Mouse (Mus musculus) megakaryocyte-erythroid progenitor cell, adult 5-6 weeks (primary cell): ENCODE data around the gene Dram1. TPM values are rescaled to one million over a fixed set of nuclear protein-coding genes. Genes with fewer than 3 reads are reported as not detected.

Experiments
- ATAC-seq: replicated peaks from 2 replicates; pipeline ENCODE4 v1.8.0; 2016; ENCODE audit warnings: mild to moderate bottlenecking, inconsistent platforms; ENCODE audit not compliant: severe bottlenecking, poor library complexity, low FRiP score, low TSS enrichment
- total RNA-seq, 2 experiments: library from RNA; stranded (forward) in 1 of 2; stranded (reverse) in 1 of 2; fragments of 200-1000, 215-1000 nt in 1 of 2; fragments of >200 nt in 1 of 2; fragmentation: Nextera tagmentation in 1 of 2; gene quantifications; 2 replicates each; pipeline ENCODE4 v1.2.3; 2014 to 2017

Gene Dram1
- not detected in 2 replicates for total RNA-seq (2014; fragmentation: Nextera tagmentation)
- 0.76 and 0.80 TPM in 2 replicates for total RNA-seq (2017)

DNA sequence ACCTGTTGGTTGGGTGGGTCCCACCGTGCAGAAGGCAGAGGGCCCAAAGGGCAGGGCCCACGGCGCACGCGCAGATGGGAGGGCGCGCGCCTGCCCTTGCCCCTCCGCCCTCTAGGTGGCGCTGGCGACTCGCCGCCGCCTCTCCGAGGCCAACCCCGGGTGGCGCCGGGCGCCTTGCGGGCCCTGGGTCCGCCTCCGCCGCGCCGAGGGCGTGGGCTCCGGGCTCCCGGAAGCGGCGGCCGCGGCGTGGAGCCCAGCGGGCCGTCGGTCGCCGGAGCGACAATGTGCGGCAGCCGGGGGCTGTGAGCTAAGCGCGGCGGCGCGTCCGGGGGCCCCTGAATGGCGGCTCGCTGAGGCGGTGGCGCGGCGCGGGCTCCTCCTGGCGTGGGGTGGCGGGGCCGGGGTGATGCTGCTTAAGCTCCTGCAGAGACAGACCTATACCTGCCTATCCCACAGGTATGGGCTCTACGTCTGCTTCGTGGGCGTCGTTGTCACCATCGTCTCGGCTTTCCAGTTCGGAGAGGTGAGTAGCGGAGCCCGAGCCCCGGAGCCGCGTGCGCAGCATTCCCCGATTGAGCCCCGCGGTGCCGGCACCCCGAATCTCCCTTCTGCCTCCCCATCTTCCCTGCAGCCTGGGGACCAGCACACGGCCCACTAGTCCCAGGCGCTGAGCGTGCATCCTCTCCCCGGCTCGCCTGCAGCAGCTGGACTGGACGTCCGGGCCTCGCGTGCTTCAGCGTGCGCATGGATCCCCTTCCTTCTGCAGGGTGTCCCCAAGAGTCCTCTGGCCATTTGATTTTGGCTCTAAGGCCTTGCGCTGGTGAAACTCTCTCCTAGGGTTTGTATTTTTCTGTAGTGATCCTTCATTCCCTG is at the start of gene Dram1, which contains the start of gene Gnptab:
Gene Dram1 (minus strand): TSS at position 68 of the 873 bp plus-strand sequence.
Gene Gnptab (plus strand): TSS at position 120 of the 873 bp plus-strand sequence.
- peak; percentile 49 for ATAC-seq

DNA sequence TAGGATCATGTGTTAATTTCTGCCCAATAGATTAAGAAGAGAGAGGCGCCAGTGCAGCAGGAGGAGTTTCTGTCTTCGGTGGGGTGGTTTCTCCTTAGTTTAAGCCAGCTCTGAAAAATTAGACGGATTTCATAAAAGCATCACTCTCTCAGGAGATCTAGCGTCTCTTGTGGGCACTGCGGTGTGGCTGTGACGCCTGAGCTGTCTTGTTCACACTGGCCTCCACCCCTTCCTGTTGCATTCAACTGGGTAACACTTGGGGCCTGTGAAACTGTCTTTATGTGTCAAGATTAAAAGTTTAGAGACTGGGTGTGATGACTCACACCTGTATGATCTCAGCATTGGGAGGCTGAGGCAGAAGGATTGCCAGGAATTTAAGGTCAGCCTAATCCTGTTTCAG is 49.1 kb upstream of the Dram1 start:
- ATAC-seq: no peak

DNA sequence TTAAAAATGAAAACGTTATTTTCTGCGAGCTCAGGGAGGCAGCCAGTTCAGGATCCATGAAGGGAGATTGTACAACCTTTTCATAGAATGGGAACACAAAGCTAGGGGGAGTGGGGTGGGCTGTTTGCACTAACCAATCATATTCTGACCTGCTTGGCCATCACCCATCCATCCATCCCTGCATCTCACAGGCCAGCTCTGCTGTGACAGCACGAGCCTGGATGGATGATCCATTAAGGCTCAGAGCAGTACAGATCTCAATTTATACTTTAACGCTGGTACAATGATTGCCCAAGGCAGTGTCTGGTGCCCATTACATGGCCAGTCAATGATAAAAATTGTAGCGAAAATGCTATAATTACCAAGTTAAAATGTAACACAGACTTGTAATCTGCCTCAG is 48.0 kb upstream of the Dram1 start:
- no peak for ATAC-seq

DNA sequence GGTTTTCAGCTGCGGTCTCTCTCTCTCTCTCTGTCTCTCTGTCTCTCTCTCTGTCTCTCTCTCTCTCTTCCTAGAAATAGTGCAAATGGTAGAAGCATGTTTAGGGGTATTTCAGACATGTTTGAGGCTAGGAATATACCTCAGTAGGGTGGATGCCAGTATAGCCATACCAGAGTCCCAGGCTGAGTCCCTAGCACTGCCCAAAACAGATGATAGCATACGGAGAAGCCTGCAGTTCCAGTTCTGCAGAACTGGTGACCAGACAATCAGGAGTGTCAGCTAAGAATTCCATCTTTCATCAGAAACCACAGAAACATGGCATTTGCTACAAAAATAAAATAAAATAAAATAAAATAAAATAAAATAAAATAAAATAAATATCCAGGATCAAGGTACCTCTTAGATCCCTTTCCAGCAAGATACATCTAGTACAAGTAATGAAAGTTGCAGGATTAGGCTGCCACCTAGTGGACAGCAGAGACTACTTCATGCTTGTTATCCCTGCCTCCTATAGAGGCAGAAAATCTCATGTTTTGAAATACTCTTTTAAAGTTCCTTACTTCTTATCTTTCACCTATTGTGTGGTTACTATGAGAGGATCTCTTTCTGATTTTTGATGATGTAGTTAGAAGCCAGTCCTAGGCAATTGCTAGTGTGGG is 47.4 kb upstream of the Dram1 start:
- ATAC-seq: peak; percentile 81

DNA sequence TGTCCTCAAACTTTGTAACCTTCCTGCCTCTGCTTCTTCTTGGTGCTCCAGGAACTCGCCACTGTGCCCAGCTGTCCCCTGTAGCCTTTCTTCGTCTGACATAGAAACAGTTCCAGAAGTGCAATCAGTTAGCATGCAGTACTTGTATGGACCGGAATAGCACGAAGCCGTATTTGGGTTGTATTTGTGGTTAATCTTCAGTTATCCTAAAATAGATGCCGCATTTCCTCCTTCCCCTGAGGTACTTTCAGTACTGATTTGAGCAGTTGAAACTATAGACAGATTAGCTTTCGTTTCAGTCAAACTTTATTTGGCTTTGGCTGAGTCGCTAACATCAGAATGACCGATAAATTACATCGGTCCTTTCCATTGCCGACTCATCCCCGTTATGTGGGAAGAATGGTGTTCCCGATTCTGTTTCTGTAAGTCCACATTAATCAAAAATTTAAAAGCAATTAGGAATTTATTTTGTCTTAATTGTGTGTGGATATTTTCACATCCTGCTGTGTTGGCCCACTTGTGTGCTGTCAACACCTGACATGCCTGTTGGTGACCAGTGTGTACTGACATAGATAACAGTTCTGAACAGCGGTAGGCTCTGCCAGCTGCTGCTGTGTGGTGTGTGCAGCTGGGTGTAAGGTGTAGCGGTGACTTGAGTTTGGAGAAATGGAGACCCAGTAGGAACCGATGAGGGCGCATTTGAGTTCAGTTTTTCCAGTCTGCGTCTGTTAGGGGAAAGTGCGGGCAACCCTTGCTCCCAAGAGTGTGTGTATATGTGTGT is 42.0 kb upstream of the Dram1 start:
- ATAC-seq: peak; percentile 91

DNA sequence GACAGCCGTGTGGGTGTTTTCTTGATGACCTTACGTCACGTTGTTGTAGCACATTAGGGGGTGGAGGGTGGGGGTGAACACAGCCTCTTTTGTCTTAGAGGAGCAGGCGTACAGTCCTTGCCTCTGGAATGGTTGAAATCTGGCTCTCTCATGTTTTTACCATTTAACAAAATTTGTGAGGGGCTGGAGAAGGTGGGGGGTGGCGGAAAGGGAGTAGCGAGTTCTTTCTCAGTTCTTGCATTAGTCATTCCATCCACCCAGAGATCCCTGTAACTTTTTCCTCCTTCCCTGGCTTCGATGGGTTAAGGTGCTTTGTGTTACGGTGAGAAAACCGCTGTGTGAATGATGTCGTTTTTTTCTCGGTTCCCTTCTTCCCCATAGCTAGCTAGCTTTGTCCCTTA is 41.3 kb upstream of the Dram1 start:
- ATAC-seq: no peak

DNA sequence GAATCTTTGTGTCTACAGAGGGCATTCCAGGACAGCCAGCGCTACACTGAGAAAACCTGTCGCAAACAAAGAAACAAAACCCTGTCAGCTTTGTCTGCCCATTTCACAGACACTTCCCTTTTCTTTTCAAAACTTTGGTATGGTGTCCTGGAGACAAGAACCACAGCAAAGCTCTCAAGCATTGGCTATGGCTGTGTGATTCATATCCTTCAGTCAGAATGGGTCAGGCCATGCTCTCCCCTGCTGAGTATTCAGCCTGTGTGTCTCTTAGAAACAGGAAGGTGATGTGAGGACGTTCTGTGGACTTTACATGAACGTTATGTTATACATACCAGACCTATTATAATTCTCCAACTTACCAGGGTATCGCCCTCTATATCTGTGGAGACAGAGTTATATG is 38.8 kb upstream of the Dram1 start:
- no peak for ATAC-seq

DNA sequence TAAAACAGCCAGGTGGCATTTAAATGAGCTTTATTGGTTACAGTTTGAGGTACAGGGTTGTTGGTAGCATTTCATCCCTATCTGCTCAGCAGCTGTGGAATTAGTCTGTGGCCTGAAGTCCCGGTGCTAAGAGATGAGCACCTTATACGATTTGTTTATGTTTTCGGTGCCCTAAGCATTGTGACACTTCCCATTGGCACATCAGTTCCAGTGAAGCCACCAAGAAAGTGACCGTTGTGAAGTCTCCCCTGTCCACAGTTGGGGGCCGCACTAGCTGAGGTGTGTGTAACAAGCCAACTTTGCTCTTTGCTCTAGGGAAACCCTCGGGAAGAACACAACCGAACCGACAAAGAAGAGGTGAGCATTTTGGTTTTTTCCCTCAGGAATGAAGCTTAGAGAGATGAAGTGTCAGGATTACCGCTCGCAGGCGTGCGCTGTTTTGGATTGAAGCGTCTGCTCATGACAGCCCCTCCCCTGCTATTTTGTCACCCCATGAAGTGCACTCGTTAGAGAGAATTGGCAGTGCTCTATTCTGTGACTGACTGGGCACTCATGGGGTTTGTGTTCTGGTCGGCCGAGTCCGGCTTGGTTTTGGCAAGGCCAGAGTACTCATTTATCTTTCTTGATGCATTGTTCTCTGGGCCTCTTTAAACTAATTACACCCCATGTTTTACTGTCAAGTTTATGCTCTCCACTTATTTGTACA is 33.6 kb upstream of the Dram1 start:
- ATAC-seq: no peak

DNA sequence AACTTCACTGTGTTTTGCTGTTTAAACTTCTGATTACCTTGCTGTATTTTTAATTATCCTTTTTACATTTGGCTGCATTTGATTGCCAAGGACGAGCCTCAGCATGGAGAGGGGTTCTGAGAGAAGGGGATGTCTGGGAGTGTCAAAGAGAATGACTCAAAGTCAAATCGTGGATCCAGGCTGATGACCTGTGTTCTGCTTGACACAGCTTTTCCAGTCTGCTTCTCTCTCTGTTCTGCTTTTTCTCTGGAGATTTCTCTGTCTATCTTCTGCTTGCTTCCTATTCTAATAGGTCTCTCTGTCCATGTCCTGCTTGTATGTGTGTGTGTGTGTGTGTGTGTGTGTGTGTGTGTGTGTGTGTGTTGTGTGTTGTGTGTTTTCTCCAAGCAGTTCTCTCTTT is 30.9 kb upstream of the Dram1 start:
- ATAC-seq: no peak

DNA sequence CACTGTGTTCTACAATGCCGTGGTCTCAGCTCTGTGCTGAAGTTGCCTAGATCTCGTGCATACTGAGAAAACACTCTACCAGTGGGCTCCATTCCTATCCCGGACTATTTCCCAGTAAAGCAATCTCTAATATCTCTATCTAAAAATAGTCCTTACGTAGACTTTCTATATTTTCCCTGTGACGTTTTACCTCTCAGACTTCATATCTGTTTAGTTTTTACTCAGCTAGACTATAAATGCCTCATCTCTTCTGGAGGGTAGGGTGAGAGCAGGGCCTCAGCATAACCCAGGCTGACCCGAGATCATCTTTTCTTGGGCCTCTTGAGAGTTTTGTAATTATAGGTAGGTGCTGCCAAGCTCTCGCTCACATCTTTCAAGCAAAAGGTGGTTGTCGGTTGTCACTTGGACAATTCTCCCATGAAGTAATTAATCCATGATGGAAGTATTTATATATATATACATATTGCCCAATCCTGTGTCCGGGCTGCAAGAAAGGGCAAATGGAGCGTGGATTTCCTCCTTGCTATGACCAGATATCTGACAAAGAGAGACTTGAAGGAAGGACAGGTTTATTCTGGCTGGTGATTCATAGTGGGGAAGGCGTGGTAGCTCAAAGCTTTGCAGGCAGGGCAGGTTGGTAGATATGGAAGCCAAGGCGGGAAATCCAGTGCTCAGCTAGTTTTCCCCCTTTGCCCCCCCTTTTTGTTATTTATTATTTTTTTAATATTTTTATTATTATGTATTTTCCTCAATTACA is 29.2 kb upstream of the Dram1 start:
- no peak for ATAC-seq

DNA sequence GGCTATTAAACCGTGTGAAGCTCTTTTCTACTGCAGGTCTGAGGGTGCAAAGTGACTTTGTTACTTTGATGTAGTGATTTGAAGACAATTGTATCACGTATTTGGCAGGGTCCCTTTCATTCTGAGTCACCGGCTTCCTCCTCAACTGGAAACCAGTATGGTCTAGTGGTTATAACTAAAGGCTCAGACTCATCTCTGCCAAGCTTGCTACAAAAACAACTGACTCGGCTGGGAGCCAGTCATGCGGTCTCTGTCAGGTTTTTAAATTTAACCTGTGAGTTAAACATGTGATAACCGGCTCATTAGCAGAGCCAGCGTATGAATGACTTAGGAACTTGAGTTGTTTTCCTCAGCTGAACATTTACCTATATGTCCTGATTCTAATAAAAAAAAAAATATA is 26.9 kb upstream of the Dram1 start:
- ATAC-seq: no peak

DNA sequence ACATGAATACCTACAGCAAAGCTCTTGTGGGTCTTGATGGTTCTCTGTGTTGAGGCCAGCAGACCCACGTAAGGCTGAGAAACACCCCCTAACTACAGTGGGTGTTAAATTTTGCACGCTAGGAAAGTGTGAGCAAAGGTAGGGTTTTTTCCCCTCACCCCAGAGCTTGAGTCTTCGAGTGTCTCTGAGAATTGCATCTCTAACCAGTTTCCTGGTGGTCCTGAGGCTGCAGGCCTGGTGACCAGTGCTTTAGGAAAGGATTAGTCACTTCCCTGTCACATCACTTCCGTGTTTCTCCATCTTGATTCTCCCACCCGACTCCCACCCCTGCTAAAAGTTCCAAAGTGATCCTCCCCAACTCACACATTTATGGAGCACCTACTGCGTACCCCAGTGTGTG is 25.3 kb upstream of the Dram1 start:
- ATAC-seq: no peak

DNA sequence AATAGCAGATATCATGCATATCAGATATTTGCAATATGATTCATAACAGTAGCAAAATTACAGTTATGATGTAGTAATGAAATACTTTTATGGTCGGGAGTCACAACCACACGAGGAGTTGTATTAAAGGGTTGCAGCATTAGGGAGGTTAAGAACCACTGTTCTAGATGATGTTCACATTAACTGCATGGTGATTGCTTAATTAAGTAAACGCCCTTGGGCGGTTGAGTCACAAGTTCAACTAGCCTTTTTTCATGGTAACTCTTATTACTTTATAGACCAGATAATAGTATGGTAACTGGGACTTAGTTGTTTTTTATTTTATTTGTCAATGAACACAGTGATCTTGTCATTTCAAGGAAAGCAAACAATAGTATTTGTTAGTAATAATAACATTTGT is 24.1 kb upstream of the Dram1 start:
- ATAC-seq: no peak

DNA sequence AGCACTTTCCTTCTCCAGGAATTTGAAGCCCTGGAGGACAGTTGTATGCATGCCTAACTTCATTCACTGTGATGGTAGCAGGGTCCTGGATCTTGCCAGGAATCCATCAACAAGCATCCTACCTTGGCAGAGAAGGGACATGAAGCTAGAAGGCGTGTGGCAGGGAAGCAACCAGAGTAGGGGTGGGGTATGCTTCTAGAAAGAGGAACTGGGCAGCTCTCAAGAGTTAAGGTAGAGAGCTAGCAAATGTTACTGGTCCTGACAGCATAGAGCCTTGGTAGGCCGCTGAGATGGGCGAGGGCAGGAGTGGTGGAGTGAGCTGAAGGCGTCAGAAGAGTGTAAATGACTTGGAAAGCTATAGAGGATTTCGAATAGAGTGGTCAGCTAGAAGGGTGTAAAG is 20.4 kb upstream of the Dram1 start:
- ATAC-seq: no peak

DNA sequence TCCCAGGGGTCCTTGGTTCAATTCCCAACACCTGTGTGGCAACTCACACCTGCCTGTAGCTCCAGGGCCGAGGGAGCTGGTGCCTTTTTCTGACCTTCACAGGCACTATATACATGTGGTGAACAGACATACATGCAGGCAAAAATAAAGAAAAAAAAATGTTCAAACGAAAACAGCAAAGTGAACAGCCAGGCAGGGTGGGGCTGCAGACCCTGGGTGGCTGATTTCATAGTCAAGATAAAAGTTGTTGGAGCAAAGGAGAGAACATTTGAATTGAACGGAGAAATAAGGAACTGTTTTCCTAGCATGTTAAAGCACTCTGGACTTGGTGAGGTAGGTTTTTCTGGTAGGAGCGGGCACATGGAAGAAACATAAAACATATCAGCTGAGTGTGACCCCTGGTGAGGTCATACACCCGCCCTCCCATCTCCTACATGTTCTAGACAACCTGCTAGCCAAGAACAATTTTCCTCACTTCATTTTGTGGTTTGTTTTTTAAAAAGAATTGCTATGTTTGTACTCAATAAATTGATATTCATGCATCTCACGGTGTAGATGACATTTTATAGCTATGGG is 19.9 kb upstream of the Dram1 start:
- ATAC-seq: peak; percentile 45; the same call in 1 of the 2 replicates

DNA sequence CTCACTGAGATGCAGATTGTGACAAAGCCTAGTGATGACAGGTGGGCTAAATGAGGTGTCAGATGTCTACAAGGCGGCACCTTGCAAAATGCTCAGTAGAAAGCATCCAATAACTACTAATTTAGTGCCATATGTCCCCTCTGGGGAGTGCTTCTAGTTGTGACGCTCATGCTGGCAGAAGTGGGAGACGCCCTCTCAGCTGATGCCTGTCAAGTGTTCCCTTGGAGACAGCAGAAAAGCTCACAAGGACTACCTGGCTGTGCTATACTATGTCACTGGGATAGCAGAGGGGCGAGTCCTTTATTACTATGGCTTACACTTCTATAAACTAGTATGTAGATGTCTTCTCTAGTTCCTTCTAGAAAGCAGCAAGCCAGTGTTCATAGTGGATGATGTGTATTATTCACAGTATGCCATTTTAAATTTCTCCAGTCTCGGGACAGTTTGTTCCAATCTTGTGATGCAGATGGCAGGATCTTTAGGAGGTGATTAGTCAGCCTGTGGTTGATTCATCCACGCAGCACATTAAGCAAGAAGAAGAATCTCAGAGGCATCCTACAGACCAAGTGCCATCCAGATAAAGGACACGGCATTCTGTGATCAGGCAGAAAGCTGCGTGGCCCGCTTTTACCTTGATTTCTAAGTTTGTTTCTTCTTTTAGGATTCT is 13.4 kb upstream of the Dram1 start:
- no peak for ATAC-seq

DNA sequence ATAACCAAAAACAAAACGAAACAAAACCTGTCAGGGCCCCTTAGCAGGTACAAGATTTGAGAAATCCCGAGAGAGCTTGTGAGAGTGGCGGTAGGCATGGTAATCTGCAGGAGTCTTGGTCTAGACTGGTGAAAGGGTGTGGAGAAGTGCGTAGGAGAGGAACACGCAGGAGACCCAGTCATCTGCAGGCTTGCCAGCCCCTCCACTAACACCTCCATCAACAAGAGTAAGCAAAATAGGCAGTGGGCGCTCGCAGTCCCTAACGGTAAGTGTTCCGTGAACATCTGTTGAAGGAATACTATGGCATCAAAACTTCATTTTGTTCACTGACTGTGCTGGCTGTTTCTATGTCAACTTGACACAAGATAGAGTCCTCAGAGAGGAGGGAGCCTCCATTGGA is 12.6 kb upstream of the Dram1 start:
- ATAC-seq: no peak
